Mouse (Mus musculus): ENCODE results near the gene Kif2a. TPM values are rescaled to one million over a fixed set of nuclear protein-coding genes. Genes with fewer than 3 reads are reported as not detected.

The Kif2a gene
- polyA plus RNA-seq, 1 experiment: 24.2 TPM

DNA sequence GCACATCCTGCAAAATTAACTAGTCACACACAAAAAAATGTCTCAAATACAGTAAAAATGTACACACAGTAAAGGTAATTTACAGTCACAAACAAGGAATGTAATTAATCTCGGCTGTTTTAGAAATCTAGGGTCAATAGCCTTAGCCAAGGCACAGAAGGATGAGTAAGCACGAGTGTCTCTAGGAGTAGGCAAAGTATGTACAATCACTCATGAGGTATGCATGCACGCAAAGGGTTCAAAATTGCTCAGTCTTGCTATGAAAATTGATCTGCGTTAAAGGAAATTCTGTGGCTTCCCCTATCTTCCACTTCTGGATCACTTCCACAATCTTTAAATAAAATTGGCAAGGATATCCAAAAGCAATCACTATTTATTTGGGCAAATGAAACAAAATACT, 60.4 kb downstream of the Kif2a start:
- no peaks in the 10 kb centered on the region for H3K4me1 ChIP-seq (ENCODE audit: control insufficient read depth, insufficient read depth, insufficient read length, low read length)
- H3K4me3 ChIP-seq (ENCODE audit: insufficient read depth, low read depth, low read length): no peak overlapping the region
- H3K27ac ChIP-seq (replicated peaks; ENCODE audit: low read depth, low read length): no peak overlapping the region

GRCm38 (mm10) chr13:106960557-106960956, 61.4 kb downstream of the Kif2a start:
- no peaks in the 10 kb centered on the region for H3K4me1 ChIP-seq (ENCODE audit: control insufficient read depth, insufficient read depth, insufficient read length, low read length)
- no peak overlapping the region for H3K4me3 ChIP-seq (ENCODE audit: insufficient read depth, low read depth, low read length)
- no peak overlapping the region for H3K27ac ChIP-seq (replicated peaks; ENCODE audit: low read depth, low read length)

- Histone ChIP-seq H3K4me3 (ENCODE audit: insufficient read depth, low read depth, low read length) (no peak overlapping the region), H3K4me1 (ENCODE audit: control insufficient read depth, insufficient read depth, insufficient read length, low read length) (no peaks in the 10 kb centered on the region), H3K27ac (replicated peaks; ENCODE audit: low read depth, low read length) (no peak overlapping the region)
Measured at GRCm38 (mm10) chr13:106958286-106958685, 63.6 kb downstream of the Kif2a start.

- no peaks in the 10 kb centered on the region for H3K4me1 ChIP-seq (ENCODE audit: control insufficient read depth, insufficient read depth, insufficient read length, low read length)
- H3K27ac ChIP-seq (replicated peaks; ENCODE audit: low read depth, low read length): no peak overlapping the region
- no peak overlapping the region for H3K4me3 ChIP-seq (ENCODE audit: insufficient read depth, low read depth, low read length)
Measured at GRCm38 (mm10) chr13:106957554-106957953, 64.4 kb downstream of the Kif2a start.

GRCm38 (mm10) chr13:106954880-106955279, 67.0 kb downstream of the Kif2a start:
- Histone ChIP-seq H3K4me1 (ENCODE audit: control insufficient read depth, insufficient read depth, insufficient read length, low read length) (no peaks in the 10 kb centered on the region), H3K4me3 (ENCODE audit: insufficient read depth, low read depth, low read length) (no peak overlapping the region), H3K27ac (replicated peaks; ENCODE audit: low read depth, low read length) (no peak overlapping the region)

GRCm38 (mm10) chr13:106947583-106947982, 74.3 kb downstream of the Kif2a start:
- Histone ChIP-seq H3K4me3 (ENCODE audit: insufficient read depth, low read depth, low read length) (peak overlapping the region; percentile 91), H3K27ac (replicated peaks; ENCODE audit: low read depth, low read length) (no peak overlapping the region), H3K4me1 (ENCODE audit: control insufficient read depth, insufficient read depth, insufficient read length, low read length) (peaks cover 5% of the 10 kb centered on the region; the same call in 1 of the 2 replicates)

GRCm38 (mm10) chr13:106946594-106947540, 75.1 kb downstream of the Kif2a start, which contains the start of gene Dimt1:
Gene Dimt1, plus strand, starts transcription at chr13:106947127.
- Histone ChIP-seq H3K27ac (replicated peaks; ENCODE audit: low read depth, low read length) (peak within 1 kb of the TSS; percentile 63), H3K4me3 (ENCODE audit: insufficient read depth, low read depth, low read length) (peak within 1 kb of the TSS; percentile 91), H3K4me1 (ENCODE audit: control insufficient read depth, insufficient read depth, insufficient read length, low read length) (peaks cover 5% of the 10 kb centered on the region; the same call in 1 of the 2 replicates)

- Histone ChIP-seq H3K27ac (replicated peaks; ENCODE audit: low read depth, low read length) (no peak overlapping the region), H3K4me3 (ENCODE audit: insufficient read depth, low read depth, low read length) (no peak overlapping the region), H3K4me1 (ENCODE audit: control insufficient read depth, insufficient read depth, insufficient read length, low read length) (peaks cover 5% of the 10 kb centered on the region; the same call in 1 of the 2 replicates)
Measured at GRCm38 (mm10) chr13:106945518-106945917, 76.4 kb downstream of the Kif2a start.

DNA sequence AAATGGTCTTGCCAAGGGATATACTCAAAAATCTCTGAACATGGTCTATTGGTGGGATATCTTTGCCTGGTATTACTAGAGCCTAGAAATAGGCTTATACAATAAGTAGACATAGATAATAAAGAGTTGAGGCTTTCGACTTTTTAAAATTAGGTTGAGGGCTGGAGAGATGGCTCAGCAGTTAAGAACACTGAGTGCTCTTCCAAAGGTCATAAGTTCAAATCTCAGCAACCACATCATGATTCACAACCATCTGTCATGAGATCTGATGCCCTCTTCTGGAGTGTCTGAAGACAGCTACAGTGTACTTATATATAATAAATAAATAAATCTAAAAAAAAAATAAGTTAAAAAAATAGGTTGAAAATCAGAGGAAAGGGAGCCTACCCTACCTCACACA, 79.2 kb downstream of the Kif2a start:
- H3K4me1 ChIP-seq (ENCODE audit: control insufficient read depth, insufficient read depth, insufficient read length, low read length): peaks cover 2% of the 10 kb centered on the region; the same call in 1 of the 2 replicates
- H3K27ac ChIP-seq (replicated peaks; ENCODE audit: low read depth, low read length): no peak overlapping the region
- no peak overlapping the region for H3K4me3 ChIP-seq (ENCODE audit: insufficient read depth, low read depth, low read length)

- Histone ChIP-seq H3K27ac (replicated peaks; ENCODE audit: low read depth, low read length) (no peak overlapping the region), H3K4me1 (ENCODE audit: control insufficient read depth, insufficient read depth, insufficient read length, low read length) (no peaks in the 10 kb centered on the region), H3K4me3 (ENCODE audit: insufficient read depth, low read depth, low read length) (peak overlapping the region; percentile 45)
Measured at GRCm38 (mm10) chr13:106941211-106941976, 80.5 kb downstream of the Kif2a start.

DNA sequence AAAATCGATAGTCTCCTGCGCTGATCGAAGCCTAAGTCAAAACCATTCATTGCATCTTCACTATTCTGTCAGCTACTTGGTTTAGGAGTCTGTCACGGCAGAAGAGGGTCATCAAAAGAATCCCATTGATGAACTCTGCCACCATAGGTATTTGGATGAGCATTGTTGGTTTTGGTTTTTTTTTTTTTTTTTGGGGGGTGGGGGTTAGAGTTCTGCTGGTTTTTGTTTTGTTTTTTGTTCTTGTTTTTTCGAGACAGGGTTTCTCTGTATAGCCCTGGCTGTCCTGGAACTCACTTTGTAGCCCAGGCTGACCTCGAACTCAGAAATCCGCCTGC, 84.8 kb downstream of the Kif2a start:
- Histone ChIP-seq H3K27ac (replicated peaks; ENCODE audit: low read depth, low read length) (no peak overlapping the region), H3K4me1 (ENCODE audit: control insufficient read depth, insufficient read depth, insufficient read length, low read length) (no peaks in the 10 kb centered on the region; the same call in 1 of the 2 replicates), H3K4me3 (ENCODE audit: insufficient read depth, low read depth, low read length) (peak overlapping the region; percentile 91)

DNA sequence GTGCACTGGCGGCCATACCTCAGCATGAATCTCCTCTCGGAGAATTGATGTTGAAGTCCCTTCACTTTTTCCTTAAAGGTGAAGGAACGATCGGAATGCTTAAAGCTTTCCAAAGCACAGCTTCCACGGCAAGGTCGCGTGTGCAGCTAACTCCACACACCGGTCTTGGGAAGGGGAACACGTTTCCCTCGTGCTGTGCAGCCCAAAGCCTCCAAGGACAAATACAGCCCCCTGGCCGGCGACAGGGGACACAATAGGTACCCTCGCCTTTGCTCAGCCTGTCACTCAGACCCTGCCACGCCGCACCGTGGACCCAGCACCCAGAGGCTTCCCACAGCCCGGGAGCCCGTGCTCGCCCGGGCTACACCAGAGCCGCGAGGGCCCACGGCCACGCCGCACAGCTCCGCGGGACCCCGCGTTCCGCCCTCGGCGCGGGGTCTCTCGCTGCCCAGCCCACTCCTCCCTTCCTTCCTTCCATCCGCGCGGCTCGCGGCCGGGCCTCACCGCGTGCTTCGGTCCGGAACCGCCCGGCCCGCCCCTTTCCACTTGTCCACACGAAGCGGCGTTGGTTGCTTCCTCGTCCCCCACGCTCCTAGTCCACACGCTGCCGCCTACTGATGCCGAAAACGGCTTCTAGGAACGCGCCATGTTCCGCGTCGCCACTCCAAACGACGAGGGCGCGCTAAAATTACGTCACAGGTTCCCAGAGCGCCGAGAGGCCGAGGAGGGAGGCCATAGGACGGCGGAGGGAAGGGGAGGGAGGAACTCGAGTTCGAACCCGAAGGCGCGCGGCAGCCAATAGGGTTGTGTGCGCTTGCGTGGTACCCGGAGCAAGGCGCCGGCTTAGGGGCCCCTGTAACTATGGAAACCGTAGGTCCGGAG, 85.4 kb downstream of the Kif2a start, which contains the start of gene Ipo11:
Ipo11 (minus strand) TSS at position 703 of the 882 bp plus-strand sequence.
- peak within 1 kb of the TSS; percentile 91 for H3K4me3 ChIP-seq (ENCODE audit: insufficient read depth, low read depth, low read length)
- H3K4me1 ChIP-seq (ENCODE audit: control insufficient read depth, insufficient read depth, insufficient read length, low read length): no peaks in the 10 kb centered on the region; the same call in 1 of the 2 replicates
- no peak within 1 kb of the TSS for H3K27ac ChIP-seq (replicated peaks; ENCODE audit: low read depth, low read length)

DNA sequence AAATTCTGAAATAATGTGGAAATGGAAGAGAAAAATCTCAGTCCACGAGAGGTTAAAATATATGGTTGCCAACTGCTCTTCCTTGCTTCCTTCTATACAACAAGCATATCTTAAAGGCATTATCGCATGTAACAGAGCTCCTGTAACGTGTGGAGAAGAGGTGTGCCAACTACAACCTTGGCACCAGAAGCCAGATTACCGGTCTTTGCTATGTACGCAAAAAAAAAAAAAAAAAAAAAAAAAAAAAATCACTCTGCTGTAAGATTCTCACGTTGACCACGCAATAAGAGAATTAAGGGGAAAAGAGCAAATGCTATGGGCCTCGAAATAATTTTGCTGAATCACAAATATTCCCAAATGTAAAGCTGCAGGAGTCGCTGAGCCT, 86.1 kb downstream of the Kif2a start:
- no peaks in the 10 kb centered on the region; the same call in 1 of the 2 replicates for H3K4me1 ChIP-seq (ENCODE audit: control insufficient read depth, insufficient read depth, insufficient read length, low read length)
- H3K27ac ChIP-seq (replicated peaks; ENCODE audit: low read depth, low read length): no peak overlapping the region
- peak overlapping the region; percentile 91 for H3K4me3 ChIP-seq (ENCODE audit: insufficient read depth, low read depth, low read length)

- H3K27ac ChIP-seq (replicated peaks; ENCODE audit: low read depth, low read length): no peak overlapping the region
- no peak overlapping the region for H3K4me3 ChIP-seq (ENCODE audit: insufficient read depth, low read depth, low read length)
- no peaks in the 10 kb centered on the region; the same call in 1 of the 2 replicates for H3K4me1 ChIP-seq (ENCODE audit: control insufficient read depth, insufficient read depth, insufficient read length, low read length)
Measured at GRCm38 (mm10) chr13:106929201-106929600, 92.7 kb downstream of the Kif2a start.
